Mouse (Mus musculus) heart, adult 8-10 months (tissue): Measurements from ENCODE around the gene Vmn1r138. TPM values are rescaled to one million over a fixed set of nuclear protein-coding genes. Genes with fewer than 3 reads are reported as not detected.
"Not testable (repeated sequence)": the region's sequence is repeated elsewhere in the genome, so short reads cannot be mapped to it uniquely, and the experiment has no call there.

Source experiments
- DNase-seq: peaks from one replicate; pipeline ENCODE4 v3.0.0; 2022; ENCODE audit warnings: low spot score
- total RNA-seq, 4 experiments: library from RNA; stranded (reverse); gene quantifications; 2 replicates each; pipeline ENCODE4 v1.2.4; 2022

Gene Vmn1r138
- not detected for total RNA-seq

- DNase-seq, result not testable (repeated sequence)
These were observed at the start of gene Vmn1r138 for GRCm38 (mm10) chr7:22028797-22029196. Gene Vmn1r138 (minus strand): TSS chr7:22028897.

- DNase-seq, result not testable (repeated sequence)
These were observed 40.1 kb upstream of the Vmn1r138 start, which contains the start of gene Vmn1r139 for GRCm38 (mm10) chr7:22068757-22069156. Gene Vmn1r139 (plus strand): TSS chr7:22069057.

- DNase-seq, result not testable (repeated sequence)
These were observed 27.5 kb upstream of the Vmn1r138 start, which contains the start of gene Gm6176 for GRCm38 (mm10) chr7:22056205-22056604. Gene Gm6176 (minus strand): TSS chr7:22056305.

GRCm38 (mm10) chr7:21994287-21994686, 34.4 kb downstream of the Vmn1r138 start, which contains the start of gene Vmn1r137:
Gene Vmn1r137 (plus strand): TSS chr7:21994587.
- not testable (repeated sequence) for DNase-seq

Other genes starting within 250 kb of the Vmn1r138 start
- not detected for gene Gm4177, start 232.2 kb downstream of the Vmn1r138 start, total RNA-seq
- not detected for gene Vmn1r135, start 196.5 kb downstream of the Vmn1r138 start, total RNA-seq
- not detected for gene Gm5725, start 184.6 kb downstream of the Vmn1r138 start, total RNA-seq
- not detected for gene Gm5891, start 107.6 kb downstream of the Vmn1r138 start, total RNA-seq
- not detected for gene Vmn1r137, start 34.3 kb downstream of the Vmn1r138 start, total RNA-seq
- gene Gm6176, start 27.4 kb upstream of the Vmn1r138 start, total RNA-seq, result not detected
- not detected for gene Vmn1r139, start 40.2 kb upstream of the Vmn1r138 start, total RNA-seq
- not detected for gene Gm16451, start 89.3 kb upstream of the Vmn1r138 start, total RNA-seq
- gene Gm10666, start 105.8 kb upstream of the Vmn1r138 start, total RNA-seq, result not detected
- not detected for gene Vmn1r142, start 135.1 kb upstream of the Vmn1r138 start, total RNA-seq
- not detected for gene Vmn1r143, start 160.5 kb upstream of the Vmn1r138 start, total RNA-seq
- not detected for gene Gm8653, start 172.4 kb upstream of the Vmn1r138 start, total RNA-seq
- gene Gm8453, start 200.6 kb upstream of the Vmn1r138 start, total RNA-seq, result not detected